Mouse (Mus musculus) liver, postnatal 0 days (tissue): Measurements from ENCODE around the gene Fbln2. TPM values are rescaled to one million over a fixed set of nuclear protein-coding genes. Genes with fewer than 3 reads are reported as not detected.

Source experiments
- ATAC-seq: fragments of 200-750 bp; cut with Nextera tagmentation; 2 replicates; pipeline ENCODE4 v1.8.0; 2017; ENCODE audit warnings: mild to moderate bottlenecking, moderate library complexity
- DNase-seq: peaks from one replicate; pipeline ENCODE4 v3.0.0-alpha.2; 2016
- H3K27ac ChIP-seq: fragments of 300-500 bp; sonication (generic); 2 replicates; pipeline ENCODE4 v1.5.1; 2014; ENCODE audit warnings: antibody characterized with exemption, moderate library complexity, mild to moderate bottlenecking, low read depth
- H3K27me3 ChIP-seq: fragments of 300-500 bp; sonication (generic); 2 replicates; pipeline ENCODE4 v1.6.1; 2014; ENCODE audit warnings: low read length, control low read depth, mixed read lengths; ENCODE audit not compliant: insufficient read depth
- H3K36me3 ChIP-seq: fragments of 300-500 bp; sonication (generic); replicated peaks from 2 replicates; pipeline ENCODE4 v1.6.1; 2014; ENCODE audit warnings: mild to moderate bottlenecking, control low read depth, low read length, moderate library complexity, mixed read lengths; ENCODE audit not compliant: insufficient read depth
- H3K4me1 ChIP-seq: fragments of 300-500 bp; sonication (generic); 2 replicates; pipeline ENCODE4 v1.6.1; 2014; ENCODE audit warnings: antibody characterized with exemption, mild to moderate bottlenecking, control low read depth; ENCODE audit not compliant: insufficient read depth
- H3K4me2 ChIP-seq: fragments of 300-500 bp; sonication (generic); 2 replicates; pipeline ENCODE4 v1.6.1; 2014; ENCODE audit warnings: low read depth, mild to moderate bottlenecking, low read length, moderate library complexity, mixed read lengths
- H3K4me3 ChIP-seq: fragments of 300-500 bp; sonication (generic); 2 replicates; pipeline ENCODE4 v1.5.1; 2014; ENCODE audit warnings: low read depth, low read length
- H3K9ac ChIP-seq: fragments of 300-500 bp; sonication (generic); replicated peaks from 2 replicates; pipeline ENCODE4 v1.6.1; 2014; ENCODE audit warnings: mild to moderate bottlenecking, moderate library complexity
- H3K9me3 ChIP-seq: fragments of 300-500 bp; sonication (generic); 2 replicates; pipeline ENCODE4 v1.6.1; 2016; ENCODE audit warnings: mild to moderate bottlenecking, control low read depth, low read length, mixed read lengths
- CTCF ChIP-seq: sonication (generic); IDR thresholded peaks from 2 replicates; pipeline ENCODE4 v1.5.1; 2016; ENCODE audit warnings: antibody characterized with exemption, low read depth
- EP300 ChIP-seq: IDR thresholded peaks from 2 replicates; pipeline ENCODE4 v1.6.1; 2016; ENCODE audit warnings: antibody characterized with exemption, low read depth, mild to moderate bottlenecking
- WGBS: fragments of 180-500 bp; shearing (Covaris S2); extraction: QIAGEN DNeasy Blood & Tissue Kit; methylation state at CpG from one replicate; pipeline ENCODE4 v1.1.7; 2014; ENCODE audit not compliant: insufficient replicate concordance; 5-methylcytosine and 5-hydroxymethylcytosine counted together
- polyA plus RNA-seq: library from polyadenylated mRNA; unstranded; fragments of >200 nt; fragmentation: Nextera tagmentation; extraction: Ambion mirVana; gene quantifications from 2 replicates; pipeline ENCODE4 v1.2.1, GENCODE M21; 2015

Gene Fbln2
- polyA plus RNA-seq, 1 experiment from 2014 or later, result 4.0 TPM

DNA sequence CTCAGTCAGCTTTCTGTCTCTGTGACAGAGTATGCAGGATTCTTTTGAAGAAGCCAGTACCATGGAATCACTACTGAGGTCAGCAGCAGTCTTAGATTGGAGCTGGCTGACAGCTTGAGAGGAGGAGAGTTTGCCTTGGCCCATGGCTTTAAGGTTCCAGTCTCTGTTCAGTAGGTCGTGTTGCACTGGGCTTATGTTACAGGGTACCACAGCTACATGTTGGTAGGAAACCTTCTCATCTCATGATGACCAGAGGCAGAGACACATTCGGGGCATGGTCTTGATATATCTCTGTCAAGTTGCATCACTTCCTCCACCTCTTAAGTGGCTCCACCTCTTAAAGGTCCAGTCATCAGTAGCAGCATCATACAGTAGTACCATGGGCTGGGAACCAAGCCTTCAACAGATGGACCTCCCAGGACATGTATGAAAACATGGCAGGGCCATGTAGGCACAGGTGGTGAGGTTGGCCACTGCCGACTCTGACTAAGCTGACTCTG lies 40.8 kb upstream of the Fbln2 start:
- ATAC-seq (no peak), DNase-seq (no peak)
- 56% methylated on average over 3 of the region's 3 CpGs for WGBS
- Histone ChIP-seq H3K4me3 (no peak overlapping the region), H3K4me1 (no peaks in the 10 kb centered on the region), H3K27me3 (no peaks in the 10 kb centered on the region), H3K36me3 (no peaks in the 10 kb centered on the region), H3K9ac (no peak overlapping the region), H3K4me2 (no peak overlapping the region), H3K27ac (no peak overlapping the region), H3K9me3 (no peaks in the 10 kb centered on the region)
- no peak for TF ChIP-seq EP300
- no peak for TF ChIP-seq CTCF

DNA sequence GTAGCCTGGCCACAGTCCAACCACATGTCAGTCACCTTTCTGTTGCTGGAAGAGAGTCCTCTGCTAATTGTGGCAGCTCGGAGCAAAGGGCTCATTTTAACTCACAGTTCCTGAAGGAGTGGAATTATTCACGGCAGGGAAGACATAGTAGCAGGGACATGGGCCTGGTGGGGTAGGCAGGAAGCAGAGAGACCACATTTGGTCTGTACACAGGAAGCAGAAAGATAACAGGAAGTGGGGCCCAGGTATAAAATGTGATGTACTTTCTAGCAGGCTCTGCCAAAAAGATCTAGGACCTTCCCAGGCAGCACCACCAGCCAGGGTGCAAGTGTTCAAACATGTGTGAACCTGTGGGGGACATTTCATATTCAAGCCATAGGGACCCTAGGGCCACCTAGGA lies 39.9 kb upstream of the Fbln2 start:
- H3K9ac ChIP-seq, result no peak overlapping the region
- H3K4me1 ChIP-seq, result no peaks in the 10 kb centered on the region
- H3K27me3 ChIP-seq, result no peaks in the 10 kb centered on the region
- H3K36me3 ChIP-seq, result no peaks in the 10 kb centered on the region
- 52% methylated on average over 2 of the region's 2 CpGs for WGBS
- no peak overlapping the region for H3K4me3 ChIP-seq
- TF ChIP-seq EP300, result no peak
- no peak for TF ChIP-seq CTCF
- ATAC-seq (no peak), DNase-seq (no peak)
- no peak overlapping the region for H3K27ac ChIP-seq
- no peaks in the 10 kb centered on the region for H3K9me3 ChIP-seq
- no peak overlapping the region for H3K4me2 ChIP-seq

DNA sequence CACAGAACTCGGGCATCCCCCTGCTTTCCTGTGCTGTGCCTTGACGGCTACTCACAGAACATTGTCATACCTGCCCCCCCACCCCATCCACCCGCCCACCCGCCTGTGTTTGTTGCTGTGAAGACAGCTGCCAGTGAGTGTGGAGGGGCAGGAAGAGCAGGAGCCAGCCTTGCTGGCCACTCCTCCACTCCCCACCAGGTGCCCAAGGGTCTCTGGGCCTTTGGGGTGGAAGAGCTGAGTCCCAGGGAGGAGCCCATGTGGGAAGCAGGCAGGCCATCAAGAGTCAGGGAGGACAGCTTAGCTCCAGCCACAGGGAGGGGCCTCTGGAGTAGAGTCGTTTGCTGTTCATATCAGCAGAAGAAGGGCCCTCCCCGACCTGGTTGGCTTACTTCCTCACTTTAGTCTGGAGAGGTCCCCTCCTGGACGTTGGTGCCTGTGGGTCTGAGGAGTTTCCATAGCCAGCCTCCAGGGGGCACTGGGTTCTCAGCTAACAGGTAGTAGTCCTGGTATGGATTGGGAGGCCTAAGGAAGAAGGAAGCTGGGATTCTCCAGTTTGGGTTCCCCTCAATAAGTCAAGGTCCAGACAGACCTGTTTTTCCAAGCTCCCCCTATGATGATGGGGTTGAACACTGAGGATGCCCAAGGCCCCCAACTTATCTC lies 38.9 kb upstream of the Fbln2 start:
- H3K4me3 ChIP-seq, result no peak overlapping the region
- no peaks in the 10 kb centered on the region for H3K27me3 ChIP-seq
- no peak; the same call in 1 of the 2 replicates for ATAC-seq
- no peak overlapping the region for H3K4me2 ChIP-seq
- 30% methylated on average over 7 of the region's 7 CpGs for WGBS
- H3K27ac ChIP-seq, result no peak overlapping the region
- DNase-seq, result peak; percentile 60
- TF ChIP-seq EP300 (no peak), CTCF (peak; percentile 68)
- H3K36me3 ChIP-seq, result no peaks in the 10 kb centered on the region
- no peak overlapping the region for H3K9ac ChIP-seq
- no peaks in the 10 kb centered on the region for H3K4me1 ChIP-seq
- H3K9me3 ChIP-seq, result no peaks in the 10 kb centered on the region

DNA sequence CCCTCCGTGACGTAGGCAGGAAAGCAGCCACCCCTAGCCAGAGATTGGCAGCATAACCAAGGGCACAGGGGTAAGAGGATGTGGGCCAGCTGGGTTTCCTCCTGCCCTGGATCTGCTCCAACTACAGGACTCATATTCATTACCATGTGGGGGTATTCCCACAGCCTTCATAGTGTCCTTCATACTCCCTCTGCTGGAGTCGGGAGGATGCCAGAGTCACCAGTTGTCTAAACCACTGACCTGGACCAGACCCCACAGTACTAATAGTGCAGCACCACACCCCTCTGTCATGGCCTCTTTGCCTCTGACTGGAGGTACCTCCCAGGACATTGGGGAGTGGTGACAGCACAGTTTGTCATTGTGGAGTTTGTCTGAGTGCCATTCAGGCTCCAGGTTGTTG lies 38.0 kb upstream of the Fbln2 start:
- DNase-seq (no peak), ATAC-seq (no peak)
- H3K4me3 ChIP-seq, result no peak overlapping the region
- H3K36me3 ChIP-seq, result no peaks in the 10 kb centered on the region
- no peak overlapping the region for H3K27ac ChIP-seq
- H3K9me3 ChIP-seq, result no peaks in the 10 kb centered on the region
- WGBS, result 76% methylated on average over 3 of the region's 3 CpGs
- H3K4me2 ChIP-seq, result no peak overlapping the region
- TF ChIP-seq EP300 (no peak), CTCF (no peak)
- H3K9ac ChIP-seq, result no peak overlapping the region
- H3K4me1 ChIP-seq, result no peaks in the 10 kb centered on the region
- no peaks in the 10 kb centered on the region for H3K27me3 ChIP-seq

DNA sequence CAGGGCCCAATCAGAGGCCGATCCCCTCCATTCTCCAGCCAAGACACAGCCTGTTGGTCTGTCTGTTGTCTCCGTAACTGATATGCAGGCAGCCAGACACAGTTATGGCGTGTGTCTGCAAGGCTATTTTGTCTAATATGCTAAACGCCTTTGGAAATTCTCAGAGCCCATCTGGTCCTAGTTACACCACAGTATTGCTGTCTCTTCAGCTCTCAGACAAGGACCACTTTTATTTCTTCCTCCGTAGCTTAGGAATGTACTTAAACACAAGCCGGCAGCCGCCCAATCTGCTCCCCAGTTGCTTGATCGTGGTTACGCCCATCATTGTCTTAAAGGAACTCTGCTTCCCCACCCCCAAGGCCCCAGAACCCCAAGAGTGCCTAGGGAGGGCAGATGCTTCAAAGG lies 31.5 kb upstream of the Fbln2 start:
- WGBS, result 66% methylated on average over 9 of the region's 9 CpGs

DNA sequence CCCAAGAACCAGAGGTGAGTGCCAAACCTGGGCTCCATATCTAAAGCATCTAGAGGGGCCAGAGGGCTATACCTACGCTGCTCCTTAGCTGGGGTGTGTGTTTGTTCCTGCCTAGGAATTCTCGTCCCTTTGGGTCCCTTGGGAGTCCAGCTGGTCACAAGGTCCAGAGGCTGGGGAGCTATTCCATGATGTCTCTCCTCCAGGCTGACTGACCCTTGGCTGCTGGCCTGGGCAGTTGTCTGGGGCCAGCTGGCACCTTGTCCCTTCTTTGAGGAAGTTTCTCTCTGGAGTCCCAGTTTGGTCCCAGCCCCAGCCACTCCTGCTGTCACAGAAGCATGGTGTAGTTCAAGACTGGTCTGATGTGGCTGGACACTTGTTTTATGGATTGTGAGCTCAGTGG lies 30.9 kb upstream of the Fbln2 start:
- TF ChIP-seq CTCF (no peak), EP300 (no peak)
- no peaks in the 10 kb centered on the region for H3K9me3 ChIP-seq
- no peaks in the 10 kb centered on the region for H3K36me3 ChIP-seq
- no peak overlapping the region for H3K27ac ChIP-seq
- no peak overlapping the region for H3K9ac ChIP-seq
- DNase-seq, result no peak
- H3K4me1 ChIP-seq, result no peaks in the 10 kb centered on the region
- no peak for ATAC-seq
- 68% methylated on average over 2 of the region's 2 CpGs for WGBS
- no peak overlapping the region for H3K4me2 ChIP-seq
- H3K27me3 ChIP-seq, result no peaks in the 10 kb centered on the region
- no peak overlapping the region for H3K4me3 ChIP-seq

More for the DNA sequence above, 31.5 kb upstream of the Fbln2 start:
- Histone ChIP-seq H3K9me3 (no peaks in the 10 kb centered on the region), H3K4me1 (no peaks in the 10 kb centered on the region), H3K4me3 (no peak overlapping the region), H3K27me3 (no peaks in the 10 kb centered on the region), H3K27ac (no peak overlapping the region), H3K9ac (no peak overlapping the region), H3K36me3 (no peaks in the 10 kb centered on the region), H3K4me2 (no peak overlapping the region)
- TF ChIP-seq EP300 (no peak), CTCF (no peak)
- ATAC-seq, result no peak
- no peak for DNase-seq
